In the genomic region with DNA sequence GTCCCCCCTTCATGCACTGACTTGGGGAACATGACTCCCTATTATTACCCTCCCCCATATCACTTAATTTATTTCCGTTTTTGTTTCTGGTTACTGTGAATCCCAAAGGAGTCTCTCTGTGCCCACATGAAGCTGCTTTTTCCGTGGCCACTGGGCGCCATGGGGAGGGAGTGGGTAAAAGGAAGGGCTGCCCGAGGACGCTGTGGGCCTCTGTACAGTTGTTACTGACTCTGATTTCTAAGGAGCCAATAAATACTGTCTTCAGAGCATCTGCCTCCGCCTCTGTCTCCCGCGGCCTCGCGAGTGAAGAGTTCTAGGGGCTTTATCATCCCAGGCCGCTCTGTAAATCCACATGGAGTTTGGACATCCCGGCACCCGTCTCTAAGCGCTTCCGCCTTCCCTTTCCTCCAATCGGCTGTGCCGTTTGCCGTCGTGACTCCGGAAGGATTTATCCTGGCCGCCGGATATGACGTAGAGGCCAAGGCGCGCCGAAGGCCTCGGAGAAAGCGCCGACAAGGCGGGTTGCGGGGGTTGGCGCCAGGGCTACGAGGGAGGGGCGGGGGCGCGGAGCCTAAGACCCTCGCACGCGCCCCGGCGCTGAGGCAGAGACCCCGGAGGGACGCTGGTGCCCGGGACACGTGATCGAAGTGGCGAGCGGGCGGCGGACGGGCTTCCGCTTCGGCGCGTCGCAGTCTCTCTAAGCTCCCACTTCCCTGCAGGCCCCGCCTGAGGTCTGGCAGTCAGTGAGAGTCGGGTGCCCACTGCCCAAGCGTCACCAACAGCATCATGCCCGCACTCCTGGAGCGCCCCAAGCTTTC, we compare ENCODE assay signal across 8 mouse cellular contexts. TPM values are rescaled to one million over a fixed set of nuclear protein-coding genes. Genes with fewer than 3 reads are reported as not detected.
DNase-seq lines count a peak whose midpoint lies in the region; ATAC-seq lines count a peak whose summit lies in the region.

A gene (plus strand): TSS at position 335 of the 818 bp plus-strand sequence.

- H3K4me2 ChIP-seq in hindbrain, embryonic 13.5 days: peak within 1 kb of the TSS; percentile 100

- H3K4me3 ChIP-seq in hindbrain, embryonic 13.5 days: peak within 1 kb of the TSS; percentile 91

- H3K36me3 ChIP-seq in hindbrain, embryonic 13.5 days: peaks cover 87% of the 10 kb centered on the region

- H3K9ac ChIP-seq in hindbrain, embryonic 13.5 days: peak within 1 kb of the TSS; percentile 91

- 2% methylated on average over 61 of the region's 61 CpGs for WGBS in hindbrain, embryonic 13.5 days

- H3K9me3 ChIP-seq in hindbrain, embryonic 13.5 days: no peaks in the 10 kb centered on the region

- peak; percentile 90 for DNase-seq in T-cell, adult 2 months (ENCODE audit: low spot score)
- DNase-seq in cerebellum, postnatal 25 days: peak; percentile 95 to 96
- DNase-seq in frontal cortex, postnatal 25 days (ENCODE audit: low spot score in 2 of 2): peak; percentile 89 to 91
- peak; percentile 87 to 93 for DNase-seq in layer of hippocampus, postnatal 25 days (ENCODE audit: extremely low spot score in 1 of 2, low spot score in 1 of 2)
- DNase-seq in lung, postnatal 14 days: peak; percentile 93
- DNase-seq in retina, adult 2 months (ENCODE audit: low read depth, low spot score): peak; percentile 95
- peak; percentile 90 for DNase-seq in thymus, postnatal 25 days

- no peaks in the 10 kb centered on the region for H3K27me3 ChIP-seq in hindbrain, embryonic 13.5 days

- H3K27ac ChIP-seq in hindbrain, embryonic 13.5 days: peak within 1 kb of the TSS; percentile 91

- H3K4me1 ChIP-seq in hindbrain, embryonic 13.5 days (replicated peaks): peaks cover 35% of the 10 kb centered on the region

- ATAC-seq in hindbrain, embryonic 13.5 days (ENCODE audit: low FRiP score): peak; percentile 89

RNA-seq across cellular contexts. Expression of the gene that starts here (rescaled TPM):
- 72.4 and 77.3 TPM in 2 replicates for polyA plus RNA-seq in hindbrain, embryonic 13.5 days (2015; fragmentation: Nextera tagmentation; extraction: Ambion mirVana)
- 10 to 100 TPM; 26.8 to 32.6 TPM for total RNA-seq in layer of hippocampus, postnatal 25 days (2021)

Comparison
In these comparisons a context has a peak if more than half of its experiments do, and no peak if none do; other contexts are left out.
1. Peak in every context shown above with its lines: DNase-seq, ATAC-seq, H3K4me3 ChIP-seq and H3K27ac ChIP-seq.